Mouse (Mus musculus): ENCODE results near the gene Rnf222. TPM values are rescaled to one million over a fixed set of nuclear protein-coding genes. Genes with fewer than 3 reads are reported as not detected.

Rnf222 gene
- polyA plus RNA-seq, 1 experiment from 2014 or later: not detected

- no peak for TF ChIP-seq CTCF (IDR thresholded peaks at IDR 0.05)
- ATAC-seq (no peak), DNase-seq (ENCODE audit: low read depth, low spot score) (no peak)
- in situ Hi-C loops (cut with MboI; ENCODE audit: low pct_unique_long_range_greater_than_20kb): loop anchor here (5.0 kb wide), 1 partner anchor 36 kb away; no protein-coding TSS in a partner anchor
- CTCF ChIA-PET: interaction anchor here (1.1 to 4.7 kb wide), 2 partner anchors 75 to 89 kb away, joined by 3 to 34 read pairs; no protein-coding TSS in a partner anchor
- H3K27me3 ChIP-seq: no peaks in the 10 kb centered on the region
- POLR2A ChIA-PET: interaction anchor here (1.4 to 2.0 kb wide), 2 partner anchors 12 to 76 kb away, joined by 3 to 6 read pairs; no protein-coding TSS in a partner anchor
These were observed 17.5 kb downstream of the Rnf222 start for GRCm38 (mm10) chr11:68905665-68906460.

GRCm38 (mm10) chr11:68906461-68906790, 18.1 kb downstream of the Rnf222 start:
- ATAC-seq: no peak
- ChIA-PET CTCF (interaction anchor here (4.7 kb wide), 1 partner anchor 74 kb away, joined by 34 read pairs; no protein-coding TSS in a partner anchor), POLR2A (interaction anchor here (1.4 to 2.0 kb wide), 2 partner anchors 12 to 76 kb away, joined by 3 to 6 read pairs; no protein-coding TSS in a partner anchor)
- TF ChIP-seq CTCF (IDR thresholded peaks at IDR 0.05): no peak
- no peaks in the 10 kb centered on the region for H3K27me3 ChIP-seq
- no peak for DNase-seq (ENCODE audit: low read depth, low spot score)
- in situ Hi-C loops (cut with MboI; ENCODE audit: low pct_unique_long_range_greater_than_20kb): loop anchor here (5.0 kb wide), 1 partner anchor 36 kb away; no protein-coding TSS in a partner anchor

GRCm38 (mm10) chr11:68907251-68907650, 18.9 kb downstream of the Rnf222 start:
- TF ChIP-seq CTCF (IDR thresholded peaks at IDR 0.05): no peak
- CTCF ChIA-PET: no interaction called here
- in situ Hi-C loops (cut with MboI; ENCODE audit: low pct_unique_long_range_greater_than_20kb): loop anchor here (5.0 kb wide), 1 partner anchor 35 kb away; no protein-coding TSS in a partner anchor
- POLR2A ChIA-PET: interaction anchor here (2.0 kb wide), 1 partner anchor 75 kb away, joined by 6 read pairs; no protein-coding TSS in a partner anchor
- DNase-seq (ENCODE audit: low read depth, low spot score) (no peak), ATAC-seq (no peak)
- no peaks in the 10 kb centered on the region for H3K27me3 ChIP-seq

GRCm38 (mm10) chr11:68908846-68909503, 20.6 kb downstream of the Rnf222 start:
- CTCF ChIA-PET: no interaction called here
- no peak for ATAC-seq

GRCm38 (mm10) chr11:68911531-68912177, 23.3 kb downstream of the Rnf222 start:
- peaks cover 5% of the 10 kb centered on the region for H3K27me3 ChIP-seq
- CTCF ChIA-PET: interaction anchor here (1.0 kb wide), 1 partner anchor 71 kb away, joined by 5 read pairs; no protein-coding TSS in a partner anchor
- no peak for ATAC-seq
- no peak for DNase-seq (ENCODE audit: low read depth, low spot score)
- in situ Hi-C loops (cut with MboI; ENCODE audit: low pct_unique_long_range_greater_than_20kb): no loop called here
- TF ChIP-seq CTCF (IDR thresholded peaks at IDR 0.05): no peak
- POLR2A ChIA-PET: interaction anchor here (0.6 kb wide), 1 partner anchor 28 kb away, joined by 3 read pairs; no protein-coding TSS in a partner anchor

More at GRCm38 (mm10) chr11:68908846-68909503, 20.6 kb downstream of the Rnf222 start:
- POLR2A ChIA-PET: no interaction called here
- TF ChIP-seq CTCF (IDR thresholded peaks at IDR 0.05): no peak
- in situ Hi-C loops (cut with MboI; ENCODE audit: low pct_unique_long_range_greater_than_20kb): loop anchor here (5.0 kb wide), 1 partner anchor 33 kb away; no protein-coding TSS in a partner anchor
- DNase-seq (ENCODE audit: low read depth, low spot score): no peak
- peaks cover 2% of the 10 kb centered on the region for H3K27me3 ChIP-seq

- DNase-seq (ENCODE audit: low read depth, low spot score) (no peak), ATAC-seq (no peak)
- TF ChIP-seq CTCF (IDR thresholded peaks at IDR 0.05): no peak
- ChIA-PET CTCF (no interaction called here), POLR2A (no interaction called here)
- peaks cover 5% of the 10 kb centered on the region for H3K27me3 ChIP-seq
- in situ Hi-C loops (cut with MboI; ENCODE audit: low pct_unique_long_range_greater_than_20kb): no loop called here
These were observed 26.2 kb downstream of the Rnf222 start for GRCm38 (mm10) chr11:68914566-68914965.

- no peak for TF ChIP-seq CTCF (IDR thresholded peaks at IDR 0.05)
- POLR2A ChIA-PET: interaction anchor here (0.6 kb wide), 1 partner anchor 10 kb away, joined by 4 read pairs; no protein-coding TSS in a partner anchor
- H3K27me3 ChIP-seq: peaks cover 20% of the 10 kb centered on the region
- CTCF ChIA-PET: interaction anchor here (1.9 kb wide), 1 partner anchor 19 kb away, joined by 6 read pairs; no protein-coding TSS in a partner anchor
- in situ Hi-C loops (cut with MboI; ENCODE audit: low pct_unique_long_range_greater_than_20kb): no loop called here
- ATAC-seq (no peak), DNase-seq (ENCODE audit: low read depth, low spot score) (no peak)
These were observed 34.8 kb downstream of the Rnf222 start for GRCm38 (mm10) chr11:68923191-68923590.

GRCm38 (mm10) chr11:68924749-68925148, 36.4 kb downstream of the Rnf222 start:
- TF ChIP-seq CTCF (IDR thresholded peaks at IDR 0.05): no peak
- peaks cover 20% of the 10 kb centered on the region for H3K27me3 ChIP-seq
- ATAC-seq (no peak), DNase-seq (ENCODE audit: low read depth, low spot score) (no peak)
- in situ Hi-C loops (cut with MboI; ENCODE audit: low pct_unique_long_range_greater_than_20kb): no loop called here
- ChIA-PET CTCF (interaction anchor here (1.9 kb wide), 1 partner anchor 20 kb away, joined by 6 read pairs; no protein-coding TSS in a partner anchor), POLR2A (no interaction called here)

GRCm38 (mm10) chr11:68926981-68927380, 38.6 kb downstream of the Rnf222 start, which contains the start of gene Odf4:
Gene Odf4, minus strand, starts transcription at chr11:68927081.
- TF ChIP-seq CTCF (IDR thresholded peaks at IDR 0.05): no peak
- in situ Hi-C loops (cut with MboI; ENCODE audit: low pct_unique_long_range_greater_than_20kb): no loop called here
- CTCF ChIA-PET: no interaction called here
- POLR2A ChIA-PET: interaction anchor here (1.5 kb wide), 1 partner anchor 13 kb away, joined by 4 read pairs; no protein-coding TSS in a partner anchor
- peaks cover 25% of the 10 kb centered on the region for H3K27me3 ChIP-seq
- ATAC-seq (no peak), DNase-seq (ENCODE audit: low read depth, low spot score) (no peak)

GRCm38 (mm10) chr11:68929947-68930346, 41.6 kb downstream of the Rnf222 start:
- no peak for DNase-seq (ENCODE audit: low read depth, low spot score)

More at GRCm38 (mm10) chr11:68929947-68930346, 41.6 kb downstream of the Rnf222 start:
- ChIA-PET CTCF (no interaction called here), POLR2A (no interaction called here)
- in situ Hi-C loops (cut with MboI; ENCODE audit: low pct_unique_long_range_greater_than_20kb): no loop called here
- H3K27me3 ChIP-seq: peaks cover 17% of the 10 kb centered on the region
- TF ChIP-seq CTCF (IDR thresholded peaks at IDR 0.05): no peak
- no peak for ATAC-seq

Measured in Patski (cell line).